Mouse (Mus musculus): ENCODE data around the gene Gpx2. TPM values are rescaled to one million over a fixed set of nuclear protein-coding genes. Genes with fewer than 3 reads are reported as not detected.
A peak's percentile ranks its signal among the peaks of the same experiment; 100 is the strongest.

Gpx2 gene
- total RNA-seq, 2 experiments from 2014 or later: not detected

DNA sequence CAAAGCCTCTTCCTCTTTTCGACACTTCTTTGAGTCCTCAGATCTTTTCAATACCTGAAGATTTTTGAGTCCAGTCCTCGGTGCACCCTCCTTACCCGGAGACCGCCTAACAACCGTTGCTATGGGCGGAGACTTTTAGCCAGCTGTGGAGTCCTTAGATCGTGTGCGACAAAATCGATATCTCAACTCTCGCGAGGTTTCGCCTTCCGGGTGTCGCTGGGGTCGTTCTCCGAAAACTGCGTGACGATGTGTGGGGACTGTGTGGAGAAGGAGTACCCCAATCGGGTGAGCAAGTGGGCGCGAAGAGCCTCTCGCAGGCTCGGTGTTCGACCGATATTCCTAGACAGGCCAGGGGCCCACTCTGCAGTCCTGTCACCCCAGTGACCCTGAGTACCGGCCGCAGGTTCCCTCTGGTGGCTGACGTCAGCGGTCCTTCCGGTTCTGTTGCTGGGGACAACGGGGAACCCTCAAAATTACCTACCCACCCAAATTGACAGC lies 30.0 kb downstream of the Gpx2 start, which contains the start of the genes Churc1 and Fntb:
Gene Churc1 (plus strand): TSS at position 185 of the 498 bp plus-strand sequence.
Gene Fntb (plus strand): TSS at position 236 of the 498 bp plus-strand sequence.
- DNase-seq (ENCODE audit: low spot score in 2 of 2): peak; percentile 58 to 78

DNA sequence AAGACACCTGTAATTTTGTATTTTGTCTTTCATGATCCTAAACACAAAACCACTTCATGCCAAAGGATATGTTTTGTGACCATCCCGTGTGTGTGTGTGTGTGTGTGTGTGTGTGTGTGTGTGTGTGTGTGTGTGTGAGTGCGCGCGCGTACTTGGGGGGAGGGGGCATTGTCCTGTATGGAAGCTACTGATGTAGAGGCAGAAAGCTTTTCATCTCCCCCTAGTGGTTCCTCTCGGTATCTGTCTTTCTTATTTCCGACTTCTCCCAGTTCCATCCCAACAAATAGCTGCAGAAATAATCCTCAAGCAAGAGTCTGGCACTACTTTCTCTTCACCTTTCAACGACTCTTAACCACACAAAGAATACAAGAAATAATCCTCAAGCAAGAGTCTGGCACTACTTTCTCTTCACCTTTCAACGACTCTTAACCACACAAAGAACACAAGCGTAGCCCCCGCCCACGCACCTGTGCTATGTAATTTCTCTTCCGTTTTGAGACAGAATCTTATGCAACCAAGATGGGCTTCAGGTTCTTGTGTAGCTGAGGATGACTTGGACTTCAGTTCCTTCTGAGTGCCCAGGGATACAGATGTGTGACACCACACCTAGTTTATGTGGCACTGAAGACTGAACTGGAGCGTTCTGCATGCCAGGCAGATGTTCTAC lies 42.6 kb downstream of the Gpx2 start:
- no peak for DNase-seq (ENCODE audit: low spot score in 2 of 2)

DNA sequence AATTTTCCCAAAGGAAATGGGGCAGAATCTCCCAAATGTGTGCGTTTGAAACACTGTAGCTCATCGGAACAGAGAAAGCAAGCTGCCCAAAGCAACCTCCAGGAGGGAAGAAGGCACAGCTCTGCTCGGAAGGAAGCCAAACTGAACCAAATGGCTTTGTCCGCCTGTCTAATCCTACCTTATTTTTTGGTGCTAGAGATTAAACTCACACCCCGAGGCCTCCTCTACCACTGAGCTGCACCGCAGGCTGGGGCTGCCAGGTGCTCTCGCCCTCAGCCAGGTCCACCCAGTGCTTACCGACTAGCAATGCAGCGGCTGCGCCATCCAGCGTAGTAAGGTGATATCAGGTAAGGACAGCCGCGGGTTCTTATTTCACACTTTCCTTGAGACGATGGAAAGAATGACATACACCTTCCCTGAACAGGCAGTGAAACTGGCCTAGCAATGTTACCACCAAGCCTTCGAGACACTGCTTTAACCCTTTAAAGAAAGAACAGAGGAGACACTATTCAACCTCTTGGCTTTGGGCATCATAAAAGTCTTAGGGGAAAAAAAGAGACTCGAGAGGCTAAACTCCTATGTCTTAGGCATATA lies 44.4 kb downstream of the Gpx2 start:
- DNase-seq (ENCODE audit: low spot score in 2 of 2): no peak

Other genes starting within 250 kb of the Gpx2 start
- gene Sptb, start 85.0 kb downstream of the Gpx2 start, total RNA-seq (2021): 10 to 100 TPM; 72.0 to 85.6 TPM
- 10 to 100 TPM; 82.3 to 84.2 TPM for gene Churc1, start 30.0 kb downstream of the Gpx2 start, total RNA-seq (2021)
- gene Fntb, start 30.0 kb downstream of the Gpx2 start, total RNA-seq (2021): 10 to 100 TPM; 19.4 to 22.1 TPM
- 10 to 100 TPM in 1 of 2 experiments, 1 to 10 TPM in 1; 6.4 to 10.1 TPM for gene Rab15, start 27.4 kb upstream of the Gpx2 start, total RNA-seq (2021)
- 10 to 100 TPM; 69.5 to 71.9 TPM for gene Max, start 166.6 kb upstream of the Gpx2 start, total RNA-seq (2021)